13 mouse cellular contexts compared by ENCODE assay signal in genomic region chr10:69046008-69046555, GRCm38 (mm10).
A peak's percentile ranks its signal among the peaks of the same experiment; 100 is the strongest.
DNase-seq lines count a peak whose midpoint lies in the region; ATAC-seq and TF ChIP-seq lines count a peak whose summit lies in the region.
"Had no signal": no experiment of that assay in that cellular context is flagged by ENCODE, and none has a peak within 500 bp of the region (broad histone marks: within the 10 kb centered on the region; RNA-seq: fewer than 3 reads in every experiment).

No protein-coding gene starts in this region.

- no peak overlapping the region for H3K9ac ChIP-seq in forebrain, postnatal 0 days
- H3K9ac ChIP-seq in forebrain, embryonic 13.5 days: no peak overlapping the region
- no peak overlapping the region for H3K9ac ChIP-seq in intestine, embryonic 16.5 days (ENCODE audit: low read depth, low read length)
- H3K9ac ChIP-seq: heart, embryonic 15.5 days; neural tube, embryonic 13.5 days had no signal

- H3K9me3 ChIP-seq in forebrain, postnatal 0 days (ENCODE audit: low read length): no peaks in the 10 kb centered on the region
- H3K9me3 ChIP-seq in forebrain, embryonic 13.5 days (replicated peaks): no peaks in the 10 kb centered on the region
- H3K9me3 ChIP-seq in intestine, embryonic 16.5 days (ENCODE audit: control insufficient read depth, low read length): no peaks in the 10 kb centered on the region
- H3K9me3 ChIP-seq: heart, embryonic 15.5 days; neural tube, embryonic 13.5 days had no signal

- no peaks in the 10 kb centered on the region for H3K36me3 ChIP-seq in forebrain, postnatal 0 days (ENCODE audit: insufficient read depth)
- H3K36me3 ChIP-seq in forebrain, embryonic 13.5 days (ENCODE audit: poor library complexity, severe bottlenecking): no peaks in the 10 kb centered on the region
- H3K36me3 ChIP-seq in intestine, embryonic 16.5 days (ENCODE audit: control insufficient read depth, insufficient read depth, low read length): no peaks in the 10 kb centered on the region
- H3K36me3 ChIP-seq in thymus, adult 2 months (ENCODE audit: control insufficient read depth, insufficient read depth, low read length): no peaks in the 10 kb centered on the region
- H3K36me3 ChIP-seq: heart, embryonic 15.5 days; neural tube, embryonic 13.5 days had no signal

- no peaks in the 10 kb centered on the region for H3K27me3 ChIP-seq in forebrain, postnatal 0 days (ENCODE audit: insufficient read depth, low read length)
- no peaks in the 10 kb centered on the region for H3K27me3 ChIP-seq in forebrain, embryonic 13.5 days
- no peaks in the 10 kb centered on the region for H3K27me3 ChIP-seq in intestine, embryonic 16.5 days (replicated peaks; ENCODE audit: control insufficient read depth, insufficient read depth, low read length)
- H3K27me3 ChIP-seq in thymus, adult 2 months (ENCODE audit: control insufficient read depth, insufficient read depth, low read length): no peaks in the 10 kb centered on the region
- H3K27me3 ChIP-seq: heart, embryonic 15.5 days; neural tube, embryonic 13.5 days had no signal

- DNase-seq in forebrain, postnatal 0 days: peak; percentile 17
- DNase-seq in retina, postnatal 1 day: peak; percentile 10
- DNase-seq in retina, embryonic 14.5 days (ENCODE audit: low spot score): no peak
- DNase-seq in spleen, adult 12 weeks (ENCODE audit: low spot score): no peak
- no peak for DNase-seq in thymus, adult 2 months
- no peak for DNase-seq in adipocyte (ENCODE audit: low spot score)
- DNase-seq: cerebellum, adult 18-20 months; lung, postnatal 4 days; right cerebral cortex, postnatal 4 days had no signal

- 22% methylated on average over 10 of the region's 10 CpGs for WGBS in forebrain, postnatal 0 days
- 44% methylated on average over 10 of the region's 10 CpGs for WGBS in forebrain, embryonic 13.5 days
- WGBS in intestine, embryonic 16.5 days: 25% methylated on average over 10 of the region's 10 CpGs
- 83% methylated on average over 10 of the region's 10 CpGs for WGBS in thymus, adult 2 months

- H3K4me1 ChIP-seq in forebrain, postnatal 0 days (ENCODE audit: insufficient read depth): 0 out of 2 replicates have a peak, but pooled peaks cover 7% of the 10 kb centered on the region
- H3K4me1 ChIP-seq in forebrain, embryonic 13.5 days: peaks cover 16% of the 10 kb centered on the region
- peaks cover 5% of the 10 kb centered on the region; the same call in 1 of the 2 replicates for H3K4me1 ChIP-seq in intestine, embryonic 16.5 days (ENCODE audit: control insufficient read depth, insufficient read depth, low read length)
- no peaks in the 10 kb centered on the region for H3K4me1 ChIP-seq in thymus, adult 2 months (replicated peaks; ENCODE audit: control insufficient read depth, insufficient read depth, low read length)
- H3K4me1 ChIP-seq: heart, embryonic 15.5 days had no signal

- TF ChIP-seq CTCF in forebrain, postnatal 0 days (IDR thresholded peaks at IDR 0.05; ENCODE audit: low read depth): 0 out of 2 replicates have a peak, but pooled peaks have one; percentile 14
- TF ChIP-seq CTCF in thymus, adult 2 months (IDR thresholded peaks at IDR 0.05; ENCODE audit: borderline replicate concordance, control insufficient read depth, extremely low read depth, insufficient read depth, low read length, poor library complexity): no peak

- no peak for TF ChIP-seq POLR2A in thymus, adult 2 months (IDR thresholded peaks at IDR 0.05; ENCODE audit: control insufficient read depth, extremely low read depth, insufficient read depth, low read length, poor library complexity)

- no peak overlapping the region for H3K4me2 ChIP-seq in forebrain, postnatal 0 days (ENCODE audit: low read depth)
- no peak overlapping the region for H3K4me2 ChIP-seq in forebrain, embryonic 13.5 days
- H3K4me2 ChIP-seq in intestine, embryonic 16.5 days (ENCODE audit: low read depth, low read length): no peak overlapping the region
- H3K4me2 ChIP-seq: heart, embryonic 15.5 days had no signal

- H3K4me3 ChIP-seq in forebrain, postnatal 0 days (ENCODE audit: low read depth, low read length): no peak overlapping the region
- H3K4me3 ChIP-seq in forebrain, embryonic 13.5 days: no peak overlapping the region
- H3K4me3 ChIP-seq in intestine, embryonic 16.5 days (ENCODE audit: low read length): no peak overlapping the region
- H3K4me3 ChIP-seq in thymus, adult 2 months (ENCODE audit: control insufficient read depth, insufficient read depth, low read length): no peak overlapping the region
- H3K4me3 ChIP-seq: heart, embryonic 15.5 days; neural tube, embryonic 13.5 days had no signal

- H3K27ac ChIP-seq in forebrain, postnatal 0 days (ENCODE audit: low read depth, low read length): no peak overlapping the region
- no peak overlapping the region for H3K27ac ChIP-seq in forebrain, embryonic 13.5 days
- peak overlapping the region; percentile 58; the same call in 1 of the 2 replicates for H3K27ac ChIP-seq in intestine, embryonic 16.5 days (ENCODE audit: low read length)
- no peak overlapping the region for H3K27ac ChIP-seq in thymus, adult 2 months (ENCODE audit: control insufficient read depth, insufficient read depth, low read length)
- H3K27ac ChIP-seq: heart, embryonic 15.5 days; neural tube, embryonic 13.5 days had no signal

- peak; percentile 8; the same call in 1 of the 2 replicates for ATAC-seq in forebrain, postnatal 0 days
- ATAC-seq in forebrain, embryonic 13.5 days: no peak
- ATAC-seq in intestine, embryonic 16.5 days: peak; percentile 68; the same call in 1 of the 2 replicates

Comparison
In these comparisons a context has a peak if more than half of its experiments do, and no peak if none do; other contexts are left out.
1. DNase-seq: peak in forebrain, postnatal 0 days (single experiment) and retina, postnatal 1 day (single experiment); none in retina, embryonic 14.5 days (single experiment), spleen, adult 12 weeks (single experiment), thymus, adult 2 months (single experiment) and adipocyte (single experiment).